Mouse (Mus musculus) monocyte, adult 5-6 weeks (primary cell): ENCODE data around the gene Dot1l. TPM values are rescaled to one million over a fixed set of nuclear protein-coding genes. Genes with fewer than 3 reads are reported as not detected.
"Not testable (repeated sequence)": the region's sequence is repeated elsewhere in the genome, so short reads cannot be mapped to it uniquely, and the experiment has no call there.

Source experiments
- ATAC-seq: fragments of 153-309, 156-312 bp; replicated peaks from 2 replicates; pipeline ENCODE4 v1.8.0; 2017; ENCODE audit warnings: mild to moderate bottlenecking; ENCODE audit not compliant: low TSS enrichment, insufficient number of reproducible peaks, severe bottlenecking, poor library complexity, low FRiP score
- total RNA-seq: library from RNA; stranded (forward); fragments of 200-1000, 200-491, 200-594 nt; gene quantifications from 3 replicates; pipeline ENCODE4 v1.2.3, GENCODE M21; 2017

The Dot1l gene
- total RNA-seq, 1 experiment from 2014 or later, result 6.3 TPM

- no peak for ATAC-seq
These were observed 69.0 kb downstream of the Dot1l start for GRCm38 (mm10) chr10:80823847-80824643.

GRCm38 (mm10) chr10:80824827-80825226 lies 69.8 kb downstream of the Dot1l start:
- ATAC-seq, result no peak

DNA sequence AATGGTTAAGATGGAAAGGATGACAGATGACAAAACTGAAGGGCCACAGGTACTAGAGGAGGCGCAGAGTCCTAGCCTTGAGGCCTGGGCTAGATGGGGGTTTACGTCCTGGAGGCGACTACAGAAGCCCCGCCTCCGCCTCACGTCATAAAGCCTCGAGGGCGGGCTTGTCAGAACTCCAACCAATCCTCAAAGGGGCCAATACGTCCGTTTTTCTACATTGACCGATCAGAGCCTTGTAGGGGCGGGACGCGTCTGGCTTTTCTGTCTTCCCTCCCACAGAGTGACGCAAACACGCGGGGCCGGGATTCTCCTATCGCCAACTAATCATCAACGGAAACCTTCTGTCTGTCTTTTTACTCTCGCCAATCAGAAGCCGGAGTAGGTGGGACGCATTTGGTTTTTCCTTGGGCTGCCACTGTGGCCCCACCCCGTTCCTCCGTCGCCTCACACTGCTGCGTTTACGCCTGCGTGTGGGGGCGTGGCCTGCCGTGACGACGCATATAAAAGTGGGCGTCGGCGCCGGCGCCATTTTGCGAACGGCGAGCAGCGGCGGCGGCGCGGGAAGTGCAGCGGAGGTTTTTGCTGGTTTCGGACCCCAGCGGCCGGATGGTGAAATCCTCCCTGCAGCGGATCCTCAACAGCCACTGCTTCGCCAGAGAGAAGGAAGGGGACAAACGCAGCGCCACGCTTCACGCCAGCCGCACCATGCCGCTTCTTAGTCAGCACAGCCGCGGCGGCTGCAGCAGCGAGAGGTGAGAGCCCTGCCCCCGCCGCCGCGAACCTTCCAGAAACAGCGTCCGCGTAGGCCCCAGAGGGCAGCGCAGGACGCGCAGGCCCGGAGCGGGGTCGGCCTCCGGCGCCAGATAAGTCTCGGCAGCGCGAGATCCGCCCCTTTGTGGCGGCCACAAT lies 71.4 kb downstream of the Dot1l start, which contains the start of gene Oaz1:
Gene Oaz1 (plus strand): TSS at position 506 of the 912 bp plus-strand sequence.
- ATAC-seq, result peak; percentile 92

DNA sequence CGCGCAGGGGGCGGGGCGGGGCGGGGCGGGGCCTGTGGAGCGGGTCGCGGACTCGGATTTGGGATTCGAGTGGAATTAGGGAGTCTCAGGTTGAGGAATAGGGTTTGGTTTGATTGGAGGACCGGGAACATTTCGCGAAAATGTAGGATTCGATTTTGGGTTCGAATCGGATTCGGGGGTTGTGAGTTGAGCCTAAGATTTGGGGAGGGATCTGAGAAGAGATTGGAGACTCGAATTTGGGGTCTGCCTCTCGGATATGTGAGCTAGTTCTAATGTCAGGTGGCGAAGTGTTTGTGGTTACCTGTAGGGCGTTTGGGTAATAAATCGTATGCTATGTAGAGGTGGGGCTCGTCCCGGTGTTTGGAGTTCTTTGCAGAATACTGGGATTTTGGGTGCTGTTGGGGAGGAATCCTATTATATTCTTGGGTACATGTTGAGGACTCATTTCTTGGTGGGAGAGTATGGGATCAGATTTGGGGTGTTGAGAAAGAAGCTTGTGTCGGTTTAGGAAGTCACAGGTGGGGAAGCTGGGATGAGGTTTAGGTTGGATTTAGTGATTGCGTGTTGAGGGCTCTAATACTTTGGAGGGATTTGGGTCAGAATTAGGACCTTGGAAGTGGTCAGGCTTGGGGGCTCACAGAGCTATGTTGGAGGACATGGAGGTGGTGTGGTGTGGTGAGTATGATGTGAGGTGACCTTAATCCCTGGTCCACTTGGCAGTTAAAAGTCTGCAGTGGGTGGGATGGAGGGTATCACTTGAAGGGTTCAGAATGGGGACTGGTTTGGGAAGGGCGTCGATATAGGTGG lies 72.3 kb downstream of the Dot1l start:
- ATAC-seq, result no peak

- no peak for ATAC-seq
These were observed 72.9 kb downstream of the Dot1l start for GRCm38 (mm10) chr10:80827870-80828420.

- ATAC-seq, result not testable (repeated sequence)
These were observed 73.6 kb downstream of the Dot1l start for GRCm38 (mm10) chr10:80828587-80828986.

DNA sequence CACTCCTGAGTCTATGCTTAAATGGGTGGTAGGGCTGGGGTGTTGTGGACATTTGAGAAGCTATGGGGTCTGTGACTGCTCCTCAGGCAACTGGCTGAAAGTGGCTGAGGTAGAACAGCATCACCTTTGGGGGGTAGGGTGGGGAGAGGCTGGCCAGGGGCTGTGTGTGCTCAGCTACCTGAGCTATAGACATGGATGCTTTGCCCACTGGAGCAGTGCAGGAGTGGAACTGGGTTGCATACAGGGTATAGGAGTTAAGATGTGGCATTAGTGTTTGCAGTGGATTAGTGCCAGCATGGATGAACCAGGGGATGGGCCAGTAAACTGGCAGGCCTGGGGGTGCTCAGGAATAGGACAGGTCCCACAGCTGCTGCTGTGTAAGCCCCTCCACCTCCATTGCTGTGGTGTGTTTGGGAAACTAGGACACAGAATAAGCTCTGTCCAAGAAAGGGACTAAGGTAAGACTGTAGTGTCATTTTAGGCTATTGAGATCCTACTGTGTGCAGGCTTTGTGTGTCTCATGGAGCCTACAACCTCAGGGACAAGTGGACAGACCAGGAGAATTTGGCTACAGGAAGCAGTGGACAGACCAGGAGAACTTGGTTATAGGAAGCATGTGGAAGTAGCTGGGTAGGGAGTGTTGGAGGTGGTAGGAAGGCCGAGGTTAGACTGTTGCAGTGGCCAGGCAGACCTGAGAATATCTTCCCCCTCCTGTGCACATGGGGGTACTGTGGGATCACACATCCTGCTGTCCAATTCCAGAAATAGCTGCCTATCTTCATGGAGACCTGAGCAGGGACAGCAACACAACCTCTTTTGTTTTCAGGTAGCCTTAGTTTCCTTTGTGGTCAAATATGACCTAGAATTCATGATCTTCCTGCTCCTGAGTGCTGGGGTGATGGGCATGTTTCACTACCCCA lies 74.6 kb downstream of the Dot1l start:
- no peak for ATAC-seq

GRCm38 (mm10) chr10:80831136-80831535 lies 76.1 kb downstream of the Dot1l start:
- no peak for ATAC-seq

GRCm38 (mm10) chr10:80832818-80833217 lies 77.8 kb downstream of the Dot1l start:
- no peak for ATAC-seq

- no peak for ATAC-seq
These were observed 80.6 kb downstream of the Dot1l start for GRCm38 (mm10) chr10:80835617-80836016.

DNA sequence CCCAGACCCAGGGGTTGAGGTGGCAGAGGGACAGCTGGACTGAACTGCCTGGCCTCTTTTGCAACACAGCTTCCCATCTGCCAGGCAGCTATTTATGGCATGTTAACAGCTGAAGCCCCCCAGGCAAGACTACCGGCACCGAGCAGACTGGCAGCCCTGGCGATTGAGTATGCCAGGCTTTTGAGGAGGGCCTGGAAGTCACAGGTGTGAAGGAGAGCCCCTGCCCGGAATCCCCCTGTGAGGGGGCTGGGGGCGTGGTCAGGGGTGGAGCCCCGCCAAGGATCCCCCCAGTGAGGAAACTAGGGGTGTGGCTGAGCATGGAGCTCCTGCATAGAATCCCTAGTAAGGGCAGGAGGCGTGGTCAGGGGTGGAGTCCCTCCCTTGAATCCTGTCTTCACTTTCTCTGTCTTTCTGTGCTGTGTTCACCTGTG lies 82.0 kb downstream of the Dot1l start:
- no peak for ATAC-seq

- ATAC-seq, result no peak
These were observed 82.8 kb downstream of the Dot1l start for GRCm38 (mm10) chr10:80837827-80838226.

DNA sequence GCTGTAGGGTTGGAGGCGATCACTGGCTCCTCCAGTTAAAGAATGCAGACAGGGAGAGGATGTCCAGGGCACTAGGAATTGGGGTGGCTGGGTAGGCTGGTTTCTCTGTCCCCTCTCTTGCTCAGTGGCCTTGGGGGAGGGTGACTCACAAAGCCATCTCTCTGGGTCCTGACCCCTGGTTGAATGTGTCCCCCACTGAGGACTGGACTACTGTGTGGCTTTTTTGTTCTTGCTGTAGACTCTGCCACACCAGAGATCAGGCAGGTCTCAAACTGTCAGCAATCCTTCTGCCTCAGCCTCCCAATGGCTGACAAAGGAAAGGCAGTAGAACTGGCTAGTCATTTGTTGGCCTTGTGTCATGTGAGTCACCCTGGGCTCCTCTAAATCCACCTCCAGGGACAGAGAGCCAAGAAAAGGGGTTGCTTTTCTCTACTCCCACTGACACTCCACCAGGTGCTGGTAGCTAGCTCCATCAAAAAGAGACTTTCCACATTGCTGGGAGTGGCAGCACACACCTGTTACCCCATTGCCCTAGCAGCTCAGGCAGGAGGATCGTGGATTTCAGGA lies 83.4 kb downstream of the Dot1l start:
- no peak for ATAC-seq

DNA sequence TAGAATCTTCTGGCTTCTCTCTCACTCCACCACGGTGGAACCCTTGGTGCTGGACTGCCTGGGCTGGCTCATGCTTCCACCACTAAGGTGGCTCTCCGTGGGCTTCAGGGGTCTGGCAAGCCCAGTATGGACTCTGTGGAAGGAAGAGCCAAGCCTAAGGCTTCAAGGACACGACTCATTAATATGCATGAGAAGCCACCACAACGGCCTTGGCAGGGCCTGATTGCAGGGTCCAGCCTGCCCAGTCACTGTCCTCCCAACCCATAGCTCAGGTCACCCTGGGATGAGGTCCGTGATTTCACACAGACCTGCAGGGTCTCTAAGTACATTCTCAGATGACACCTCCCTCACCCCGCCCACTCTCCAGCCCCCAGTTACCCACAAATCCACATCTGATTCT lies 84.8 kb downstream of the Dot1l start:
- no peak for ATAC-seq

- no peak for ATAC-seq
These were observed 86.7 kb downstream of the Dot1l start for GRCm38 (mm10) chr10:80841685-80842084.

- ATAC-seq, result no peak
These were observed 87.3 kb downstream of the Dot1l start for GRCm38 (mm10) chr10:80842334-80842733.
